Mouse (Mus musculus): ENCODE data around the gene Ptk7. TPM values are rescaled to one million over a fixed set of nuclear protein-coding genes. Genes with fewer than 3 reads are reported as not detected.

The Ptk7 gene
- polyA plus RNA-seq, 1 experiment from 2014 or later: 69.7 TPM

GRCm38 (mm10) chr17:46639929-46640328 lies 10.6 kb upstream of the Ptk7 start:
- Histone ChIP-seq H3K27ac (no peak overlapping the region), H3K27me3 (replicated peaks) (no peaks in the 10 kb centered on the region), H3K4me1 (peaks cover 17% of the 10 kb centered on the region), H3K9me3 (no peaks in the 10 kb centered on the region), H3K9ac (no peak overlapping the region; the same call in 1 of the 2 replicates), H3K36me3 (peaks cover 58% of the 10 kb centered on the region), H3K4me3 (no peak overlapping the region), H3K4me2 (replicated peaks) (no peak overlapping the region)
- no peak for ATAC-seq (ENCODE audit: low FRiP score, low read depth)
- WGBS: 80% methylated on average over 9 of the region's 9 CpGs

GRCm38 (mm10) chr17:46636831-46637523 lies 7.7 kb upstream of the Ptk7 start:
- H3K27me3 ChIP-seq (replicated peaks): no peaks in the 10 kb centered on the region
- peak overlapping the region; percentile 38 for H3K9ac ChIP-seq
- peaks cover 67% of the 10 kb centered on the region for H3K36me3 ChIP-seq
- no peaks in the 10 kb centered on the region for H3K9me3 ChIP-seq
- WGBS: 16% methylated on average over 15 of the region's 15 CpGs
- ATAC-seq (ENCODE audit: low FRiP score, low read depth): 0 out of 2 replicates have a peak, but pooled peaks have one; percentile 21
- H3K4me1 ChIP-seq: peaks cover 7% of the 10 kb centered on the region
- no peak overlapping the region for H3K4me3 ChIP-seq
- no peak overlapping the region for H3K27ac ChIP-seq
- peak overlapping the region; percentile 45 for H3K4me2 ChIP-seq (replicated peaks)

GRCm38 (mm10) chr17:46629685-46630441 lies 559 bp upstream of the Ptk7 start:
- Histone ChIP-seq H3K36me3 (peaks cover 33% of the 10 kb centered on the region), H3K9ac (peak overlapping the region; percentile 95), H3K9me3 (no peaks in the 10 kb centered on the region), H3K4me1 (peaks cover 42% of the 10 kb centered on the region), H3K27ac (peak overlapping the region; percentile 86), H3K4me2 (replicated peaks) (peak overlapping the region; percentile 85), H3K4me3 (peak overlapping the region; percentile 94), H3K27me3 (replicated peaks) (no peaks in the 10 kb centered on the region; the same call in 1 of the 2 replicates)
- peak; percentile 71 for ATAC-seq (ENCODE audit: low FRiP score, low read depth)
- whole genome bisulfite sequencing: 6% methylated on average over 12 of the region's 12 CpGs

GRCm38 (mm10) chr17:46628471-46628790 lies 873 bp downstream of the Ptk7 start:
- Histone ChIP-seq H3K27ac (no peak overlapping the region), H3K9ac (peak overlapping the region; percentile 95), H3K4me1 (peaks cover 54% of the 10 kb centered on the region), H3K4me3 (peak overlapping the region; percentile 94), H3K36me3 (peaks cover 28% of the 10 kb centered on the region), H3K9me3 (no peaks in the 10 kb centered on the region), H3K27me3 (replicated peaks) (no peaks in the 10 kb centered on the region; the same call in 1 of the 2 replicates), H3K4me2 (replicated peaks) (peak overlapping the region; percentile 85)
- under 1% methylated on average over 13 of the region's 13 CpGs for WGBS
- ATAC-seq (ENCODE audit: low FRiP score, low read depth): peak; percentile 17

DNA sequence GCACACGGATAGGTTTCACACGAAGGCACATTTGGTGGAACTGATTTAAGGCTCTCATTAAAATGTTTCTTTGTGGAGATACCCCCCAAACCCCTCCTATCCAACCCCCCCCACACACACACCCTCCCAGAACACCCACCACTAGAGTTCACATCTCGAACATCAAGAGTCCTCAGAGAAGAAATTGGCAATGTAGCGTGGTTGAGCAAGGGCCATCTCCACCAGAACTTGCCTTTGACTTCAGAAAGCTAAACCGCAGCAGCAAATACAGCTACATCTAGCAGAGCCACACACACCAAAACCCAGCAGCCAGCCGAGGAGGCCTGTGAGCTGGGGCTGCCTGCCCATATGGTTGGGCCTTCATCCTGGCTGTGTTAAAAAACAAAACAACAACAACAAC lies 1.9 kb downstream of the Ptk7 start:
- H3K27me3 ChIP-seq (replicated peaks): no peaks in the 10 kb centered on the region; the same call in 1 of the 2 replicates
- H3K4me1 ChIP-seq: peaks cover 63% of the 10 kb centered on the region
- H3K36me3 ChIP-seq: peaks cover 18% of the 10 kb centered on the region
- peak overlapping the region; percentile 95; the same call in 1 of the 2 replicates for H3K9ac ChIP-seq
- H3K4me3 ChIP-seq: peak overlapping the region; percentile 94
- no peak for ATAC-seq (ENCODE audit: low FRiP score, low read depth)
- 23% methylated on average over 6 of the region's 6 CpGs for WGBS
- no peak overlapping the region for H3K27ac ChIP-seq
- H3K9me3 ChIP-seq: no peaks in the 10 kb centered on the region
- peak overlapping the region; percentile 85 for H3K4me2 ChIP-seq (replicated peaks)

- peak overlapping the region; percentile 40 for H3K4me2 ChIP-seq (replicated peaks)
- H3K27ac ChIP-seq: no peak overlapping the region
- H3K27me3 ChIP-seq (replicated peaks): no peaks in the 10 kb centered on the region
- no peaks in the 10 kb centered on the region for H3K9me3 ChIP-seq
- 41% methylated on average over 12 of the region's 12 CpGs for WGBS
- H3K4me1 ChIP-seq: peaks cover 76% of the 10 kb centered on the region
- no peak overlapping the region for H3K4me3 ChIP-seq
- ATAC-seq (ENCODE audit: low FRiP score, low read depth): no peak
- H3K9ac ChIP-seq: peak overlapping the region; percentile 29; the same call in 1 of the 2 replicates
- no peaks in the 10 kb centered on the region for H3K36me3 ChIP-seq
These were observed 4.7 kb downstream of the Ptk7 start for GRCm38 (mm10) chr17:46624598-46624997.

DNA sequence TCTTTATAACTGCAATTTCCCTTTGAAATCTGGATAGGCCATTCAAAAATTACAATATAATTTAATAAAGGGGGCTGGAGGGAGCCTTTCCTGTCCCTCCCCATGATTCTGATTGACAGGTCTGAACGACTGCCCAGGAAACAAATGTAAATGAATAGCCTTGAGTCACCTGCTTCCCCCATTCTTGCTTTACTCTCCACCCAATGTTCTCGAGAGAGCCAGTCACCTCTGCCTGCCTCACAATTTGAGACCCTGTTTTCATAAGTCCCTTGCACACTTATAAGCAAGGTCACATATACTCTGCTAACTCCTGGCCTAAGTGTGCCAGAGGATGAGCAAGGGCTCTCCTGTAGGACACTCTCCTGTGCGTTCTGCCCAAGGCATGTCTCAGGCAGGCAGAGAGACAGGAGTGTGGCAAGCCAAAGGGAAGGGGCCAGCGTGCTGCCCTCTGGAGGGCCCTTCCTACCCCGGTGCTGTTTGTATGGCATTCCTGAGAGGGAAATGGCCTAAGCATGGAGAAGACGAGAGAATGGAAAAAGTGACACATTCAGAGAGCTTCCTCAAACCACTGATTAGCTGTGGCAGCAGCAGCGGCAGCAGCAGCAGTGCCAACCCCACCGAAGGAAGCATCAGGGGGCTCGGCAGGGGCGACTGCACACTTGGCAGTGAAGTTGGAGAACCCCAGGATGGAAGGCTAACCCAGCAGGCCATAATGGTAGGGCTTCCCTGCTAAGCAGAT lies 5.3 kb downstream of the Ptk7 start:
- Histone ChIP-seq H3K4me3 (no peak overlapping the region), H3K9me3 (no peaks in the 10 kb centered on the region), H3K4me2 (replicated peaks) (peak overlapping the region; percentile 40), H3K4me1 (peaks cover 81% of the 10 kb centered on the region), H3K36me3 (no peaks in the 10 kb centered on the region), H3K27me3 (replicated peaks) (no peaks in the 10 kb centered on the region), H3K9ac (peak overlapping the region; percentile 29), H3K27ac (no peak overlapping the region)
- WGBS: 19% methylated on average over 10 of the region's 10 CpGs
- no peak for ATAC-seq (ENCODE audit: low FRiP score, low read depth)

- no peak for ATAC-seq (ENCODE audit: low FRiP score, low read depth)
- Histone ChIP-seq H3K4me2 (replicated peaks) (no peak overlapping the region), H3K9ac (no peak overlapping the region), H3K27ac (no peak overlapping the region), H3K9me3 (no peaks in the 10 kb centered on the region), H3K4me1 (peaks cover 88% of the 10 kb centered on the region), H3K4me3 (no peak overlapping the region), H3K27me3 (replicated peaks) (no peaks in the 10 kb centered on the region), H3K36me3 (no peaks in the 10 kb centered on the region)
- WGBS: 61% methylated on average over 11 of the region's 11 CpGs
These were observed 7.0 kb downstream of the Ptk7 start for GRCm38 (mm10) chr17:46622269-46622668.

- Histone ChIP-seq H3K4me2 (replicated peaks) (peak overlapping the region; percentile 13; the same call in 1 of the 2 replicates), H3K4me1 (peaks cover 85% of the 10 kb centered on the region), H3K27ac (no peak overlapping the region), H3K27me3 (replicated peaks) (no peaks in the 10 kb centered on the region), H3K4me3 (no peak overlapping the region), H3K9me3 (no peaks in the 10 kb centered on the region), H3K9ac (no peak overlapping the region), H3K36me3 (no peaks in the 10 kb centered on the region)
- ATAC-seq (ENCODE audit: low FRiP score, low read depth): no peak
- 49% methylated on average over 15 of the region's 15 CpGs for WGBS
These were observed 8.0 kb downstream of the Ptk7 start for GRCm38 (mm10) chr17:46621324-46621723.

- Histone ChIP-seq H3K9me3 (no peaks in the 10 kb centered on the region), H3K27me3 (replicated peaks) (no peaks in the 10 kb centered on the region), H3K4me1 (peaks cover 78% of the 10 kb centered on the region), H3K9ac (0 out of 2 replicates have a peak overlapping the region, but pooled peaks have one; percentile 26), H3K4me3 (no peak overlapping the region), H3K4me2 (replicated peaks) (peak overlapping the region; percentile 39), H3K27ac (no peak overlapping the region), H3K36me3 (no peaks in the 10 kb centered on the region)
- 18% methylated on average over 16 of the region's 16 CpGs for WGBS
- no peak for ATAC-seq (ENCODE audit: low FRiP score, low read depth)
These were observed 9.5 kb downstream of the Ptk7 start for GRCm38 (mm10) chr17:46619683-46620357.

- Histone ChIP-seq H3K4me1 (peaks cover 72% of the 10 kb centered on the region), H3K27ac (peak overlapping the region; percentile 43), H3K4me3 (no peak overlapping the region), H3K9ac (peak overlapping the region; percentile 26; the same call in 1 of the 2 replicates), H3K36me3 (no peaks in the 10 kb centered on the region), H3K9me3 (no peaks in the 10 kb centered on the region), H3K4me2 (replicated peaks) (peak overlapping the region; percentile 39), H3K27me3 (replicated peaks) (no peaks in the 10 kb centered on the region)
- peak; percentile 48; the same call in 1 of the 2 replicates for ATAC-seq (ENCODE audit: low FRiP score, low read depth)
- WGBS: 3% methylated on average over 27 of the region's 27 CpGs
These were observed 10.3 kb downstream of the Ptk7 start for GRCm38 (mm10) chr17:46618769-46619682.

Measured in neural tube, embryonic 12.5 days (tissue).